Mouse (Mus musculus) olfactory bulb, adult 2 months (tissue): Measurements from ENCODE around the gene Zfp961.
"Not testable (repeated sequence)": the region's sequence is repeated elsewhere in the genome, so short reads cannot be mapped to it uniquely, and the experiment has no call there.

Experiments used
- CTCF ChIP-seq: fragments of 200-500 bp; IDR thresholded peaks from 2 replicates; pipeline ENCODE4 v1.5.1; 2012; ENCODE audit warnings: low read depth, mild to moderate bottlenecking, low read length, moderate library complexity; ENCODE audit not compliant: insufficient read depth
- POLR2A ChIP-seq: fragments of 200-500 bp; IDR thresholded peaks from 2 replicates; pipeline ENCODE4 v1.6.1; 2012; ENCODE audit warnings: mild to moderate bottlenecking, low read depth, low read length, moderate library complexity; ENCODE audit not compliant: insufficient read depth

DNA sequence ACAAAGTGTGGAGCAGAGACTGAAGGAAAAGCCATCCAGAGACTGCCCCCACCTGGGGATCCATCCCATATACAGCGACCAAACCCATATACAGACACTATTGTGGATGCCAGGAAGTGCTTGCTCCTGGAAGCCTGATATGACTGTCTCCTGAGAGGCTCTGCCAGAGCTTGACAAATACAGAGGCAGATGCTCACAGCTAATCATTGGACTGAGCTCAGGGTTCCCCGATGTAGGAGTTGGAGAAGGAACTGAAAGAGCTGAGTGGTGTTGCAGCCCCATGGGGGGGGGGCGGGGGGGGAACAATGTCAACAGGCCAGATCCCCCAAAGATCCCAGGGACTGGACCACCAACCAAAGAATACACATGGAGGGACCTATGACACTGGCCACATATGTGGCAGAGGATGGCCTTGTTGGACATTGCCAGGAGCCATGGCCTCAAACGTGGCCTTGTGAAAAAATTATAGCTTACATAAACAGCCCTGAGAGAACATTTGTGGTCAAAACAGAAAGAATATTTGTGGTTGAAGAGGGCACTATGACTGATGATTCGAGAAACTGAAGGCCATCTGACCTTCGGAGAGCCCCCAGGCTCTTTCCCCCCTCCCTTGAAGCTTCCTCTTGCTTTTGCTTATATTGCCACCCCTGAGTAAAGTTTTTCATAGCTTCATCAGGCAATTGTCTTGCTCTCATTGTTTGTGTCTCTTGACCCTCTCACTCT is 62.8 kb downstream of the Zfp961 start:
- TF ChIP-seq CTCF, POLR2A: not testable (repeated sequence)
